Mouse (Mus musculus): ENCODE results near the gene Rhox2e.
"Not testable (repeated sequence)": the region's sequence is repeated elsewhere in the genome, so short reads cannot be mapped to it uniquely, and the experiment has no call there.

Rhox2e gene

DNA sequence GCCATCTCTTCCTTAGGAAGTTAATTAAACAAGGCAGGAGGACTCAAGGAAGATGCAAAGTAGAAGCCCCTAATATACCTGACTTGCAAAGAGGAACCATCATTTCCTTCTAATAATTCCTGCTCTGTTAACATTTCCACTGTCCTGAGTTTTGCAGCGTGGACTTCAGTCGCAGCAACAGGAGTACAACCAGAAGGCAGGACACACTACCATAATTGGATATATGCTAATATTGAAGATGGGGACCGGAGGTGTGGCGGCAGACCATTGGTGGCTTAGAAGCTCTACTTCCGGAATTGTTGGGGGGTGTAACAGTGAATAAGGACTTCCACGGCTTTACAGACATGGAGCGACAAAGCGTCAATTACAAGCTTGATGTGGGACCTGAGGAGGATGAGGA, at the start of gene Rhox2e:
Gene Rhox2e (plus strand): TSS at position 301 of the 400 bp plus-strand sequence.
- not testable (repeated sequence) for DNase-seq (ENCODE audit: inconsistent ontology term)

DNA sequence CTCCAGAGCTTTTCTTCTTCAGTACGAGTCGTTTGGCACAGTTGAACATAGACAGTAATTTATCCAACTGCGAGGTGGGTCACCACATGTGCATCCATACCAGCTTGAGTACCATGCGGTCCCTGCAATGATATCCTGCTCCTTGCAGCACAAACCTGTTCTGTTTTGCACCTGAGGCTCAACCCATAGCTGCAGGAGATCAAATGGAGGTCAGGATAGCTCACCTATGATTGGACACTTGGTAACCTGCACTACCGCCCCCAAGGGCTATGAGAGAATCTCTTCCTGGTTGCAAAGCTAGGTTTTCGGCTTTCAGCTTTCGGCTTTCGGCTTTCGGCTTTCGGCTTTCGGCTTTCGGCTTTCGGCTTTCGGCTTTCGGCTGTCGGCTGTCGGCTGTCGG, 16.2 kb upstream of the Rhox2e start, which contains the start of gene Rhox4d:
Gene Rhox4d (plus strand): TSS at position 301 of the 400 bp plus-strand sequence.
- not testable (repeated sequence) for DNase-seq (ENCODE audit: inconsistent ontology term)

DNA sequence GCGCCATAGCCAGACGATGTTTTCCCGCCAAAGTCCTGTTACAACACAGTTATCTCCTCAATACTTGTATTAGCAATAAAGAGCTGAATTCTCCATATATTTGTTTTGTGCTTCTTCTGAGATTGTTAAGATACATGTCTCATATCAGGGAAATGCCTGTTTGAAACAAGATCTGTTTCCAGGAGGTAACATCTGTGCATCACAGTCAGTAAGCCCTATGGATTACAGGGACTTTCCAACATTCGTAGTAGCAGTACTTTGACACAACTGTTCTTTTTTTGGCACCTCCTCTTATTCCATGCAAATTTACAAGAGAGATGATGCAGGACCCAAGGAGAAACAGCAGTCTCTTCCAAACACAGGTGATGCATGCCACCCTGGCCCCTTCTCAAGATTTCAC, 11.5 kb downstream of the Rhox2e start, which contains the start of gene Rhox3e:
Gene Rhox3e (plus strand): TSS at position 301 of the 400 bp plus-strand sequence.
- DNase-seq (ENCODE audit: inconsistent ontology term) = not testable (repeated sequence)

DNA sequence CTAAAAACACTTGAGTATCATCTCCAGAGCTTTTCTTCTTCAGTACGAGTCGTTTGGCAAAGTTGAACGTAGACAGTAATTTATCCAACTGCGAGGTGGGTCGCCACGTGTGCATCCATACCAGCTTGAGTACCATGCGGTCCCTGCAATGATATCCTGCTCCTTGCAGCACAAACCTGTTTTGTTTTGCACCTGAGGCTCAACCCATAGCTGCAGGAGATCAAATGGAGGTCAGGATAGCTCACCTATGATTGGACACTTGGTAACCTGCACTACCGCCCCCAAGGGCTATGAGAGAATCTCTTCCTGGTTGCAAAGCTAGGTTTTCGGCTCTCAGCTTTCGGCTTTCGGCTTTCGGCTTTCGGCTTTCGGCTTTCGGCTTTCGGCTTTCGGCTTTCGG, 26.9 kb downstream of the Rhox2e start, which contains the start of gene Rhox4e:
Gene Rhox4e (plus strand): TSS at position 301 of the 400 bp plus-strand sequence.
- not testable (repeated sequence) for DNase-seq (ENCODE audit: inconsistent ontology term)

DNA sequence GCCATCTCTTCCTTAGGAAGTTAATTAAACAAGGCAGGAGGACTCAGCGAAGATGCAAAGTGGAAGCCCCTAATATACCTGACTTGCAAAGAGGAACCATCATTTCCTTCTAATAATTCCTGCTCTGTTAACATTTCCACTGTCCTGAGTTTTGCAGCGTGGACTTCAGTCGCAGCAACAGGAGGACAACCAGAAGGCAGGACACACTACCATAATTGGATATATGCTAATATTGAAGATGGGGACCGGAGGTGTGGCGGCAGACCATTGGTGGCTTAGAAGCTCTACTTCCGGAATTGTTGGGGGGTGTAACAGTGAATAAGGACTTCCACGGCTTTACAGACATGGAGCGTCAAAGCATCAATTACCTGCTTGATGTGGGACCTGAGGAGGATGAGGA, 40.9 kb downstream of the Rhox2e start, which contains the start of gene Rhox2f:
Gene Rhox2f (plus strand): TSS at position 301 of the 400 bp plus-strand sequence.
- not testable (repeated sequence) for DNase-seq (ENCODE audit: inconsistent ontology term)

DNA sequence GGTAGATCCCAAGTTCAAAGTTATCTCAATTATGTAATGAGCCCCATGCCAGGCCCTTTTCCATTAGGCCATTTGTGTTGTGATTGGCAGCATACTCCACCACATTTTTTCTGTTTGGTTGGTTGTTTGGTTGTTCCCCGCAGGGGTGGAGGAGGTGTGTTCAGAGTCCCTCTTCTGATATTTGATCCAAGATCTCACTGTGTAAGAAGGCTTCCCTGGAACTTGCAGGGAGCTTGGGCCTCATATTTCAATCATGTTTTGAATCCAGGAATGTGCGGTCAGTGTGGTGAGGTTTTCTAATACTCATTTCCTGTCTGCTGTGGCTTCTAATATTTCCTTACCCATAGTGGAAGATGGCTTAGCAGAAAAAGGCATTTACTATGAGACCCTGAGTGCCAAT, 42.4 kb downstream of the Rhox2e start:
- DNase-seq (ENCODE audit: inconsistent ontology term) = peak; percentile 52

DNA sequence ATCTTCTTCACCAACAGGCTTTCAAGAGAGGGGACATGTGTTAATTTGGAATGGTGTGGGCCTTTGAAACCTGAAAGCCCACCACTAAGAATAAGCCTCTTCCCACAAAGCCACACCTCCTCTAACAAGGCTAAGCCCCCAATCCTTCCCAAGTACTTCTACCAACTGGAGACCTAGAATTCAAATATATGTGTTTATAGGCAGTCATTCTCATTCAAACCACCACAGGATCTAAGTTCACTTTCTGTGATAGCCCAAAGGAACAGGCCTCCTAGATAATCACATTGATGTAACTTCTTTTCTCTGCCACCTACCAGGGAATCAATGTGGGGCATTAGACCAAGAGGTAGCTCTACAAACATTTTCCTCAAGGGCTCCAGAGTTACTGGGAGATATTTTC, 50.4 kb downstream of the Rhox2e start, which contains the start of gene Rhox3f:
Gene Rhox3f (plus strand): TSS at position 301 of the 400 bp plus-strand sequence.
- not testable (repeated sequence) for DNase-seq (ENCODE audit: inconsistent ontology term)
